Mouse (Mus musculus) kidney, embryonic 16.5 days (tissue): Measurements from ENCODE around the gene Hoxa5. TPM values are rescaled to one million over a fixed set of nuclear protein-coding genes. Genes with fewer than 3 reads are reported as not detected.

Experiments
- ATAC-seq: fragments of 200-750 bp; cut with Nextera tagmentation; 2 replicates; pipeline ENCODE4 v1.8.0; 2017; ENCODE audit warnings: moderate TSS enrichment; ENCODE audit not compliant: low FRiP score, low TSS enrichment
- H3K27ac ChIP-seq: fragments of 300-500 bp; sonication (generic); 2 replicates; pipeline ENCODE4 v1.5.1; 2014; ENCODE audit warnings: low read length
- H3K27me3 ChIP-seq: fragments of 300-500 bp; sonication (generic); 2 replicates; pipeline ENCODE4 v1.6.1; 2014; ENCODE audit warnings: low read length, control low read depth, mixed read lengths; ENCODE audit not compliant: insufficient read depth
- H3K36me3 ChIP-seq: fragments of 300-500 bp; sonication (generic); 2 replicates; pipeline ENCODE4 v1.6.1; 2014; ENCODE audit warnings: low read length, control low read depth, mixed read lengths; ENCODE audit not compliant: insufficient read depth
- H3K4me1 ChIP-seq: fragments of 300-500 bp; sonication (generic); 2 replicates; pipeline ENCODE4 v1.6.1; 2014; ENCODE audit warnings: low read length, control low read depth, mixed read lengths; ENCODE audit not compliant: insufficient read depth
- H3K4me2 ChIP-seq: fragments of 300-500 bp; sonication (generic); replicated peaks from 2 replicates; pipeline ENCODE4 v1.6.1; 2014; ENCODE audit warnings: low read depth, low read length
- H3K4me3 ChIP-seq: fragments of 300-500 bp; sonication (generic); 2 replicates; pipeline ENCODE4 v1.5.1; 2014; ENCODE audit warnings: mild to moderate bottlenecking, low read length
- H3K9ac ChIP-seq: fragments of 300-500 bp; sonication (generic); replicated peaks from 2 replicates; pipeline ENCODE4 v1.6.1; 2014; ENCODE audit warnings: low read length
- H3K9me3 ChIP-seq: fragments of 300-500 bp; sonication (generic); 2 replicates; pipeline ENCODE4 v1.6.1; 2016; ENCODE audit warnings: low read length, control low read depth
- WGBS: fragments of 180-500 bp; shearing (Covaris S2); extraction: QIAGEN DNeasy Blood & Tissue Kit; methylation state at CpG from one replicate; pipeline ENCODE4 v1.1.7; 2014; 5-methylcytosine and 5-hydroxymethylcytosine counted together
- polyA plus RNA-seq: library from polyadenylated mRNA; unstranded; fragments of >200 nt; fragmentation: Nextera tagmentation; extraction: Ambion mirVana; gene quantifications from 2 replicates; pipeline ENCODE4 v1.2.1, GENCODE M21; 2015

The Hoxa5 gene
- polyA plus RNA-seq, 1 experiment from 2014 or later = 9.5 TPM

DNA sequence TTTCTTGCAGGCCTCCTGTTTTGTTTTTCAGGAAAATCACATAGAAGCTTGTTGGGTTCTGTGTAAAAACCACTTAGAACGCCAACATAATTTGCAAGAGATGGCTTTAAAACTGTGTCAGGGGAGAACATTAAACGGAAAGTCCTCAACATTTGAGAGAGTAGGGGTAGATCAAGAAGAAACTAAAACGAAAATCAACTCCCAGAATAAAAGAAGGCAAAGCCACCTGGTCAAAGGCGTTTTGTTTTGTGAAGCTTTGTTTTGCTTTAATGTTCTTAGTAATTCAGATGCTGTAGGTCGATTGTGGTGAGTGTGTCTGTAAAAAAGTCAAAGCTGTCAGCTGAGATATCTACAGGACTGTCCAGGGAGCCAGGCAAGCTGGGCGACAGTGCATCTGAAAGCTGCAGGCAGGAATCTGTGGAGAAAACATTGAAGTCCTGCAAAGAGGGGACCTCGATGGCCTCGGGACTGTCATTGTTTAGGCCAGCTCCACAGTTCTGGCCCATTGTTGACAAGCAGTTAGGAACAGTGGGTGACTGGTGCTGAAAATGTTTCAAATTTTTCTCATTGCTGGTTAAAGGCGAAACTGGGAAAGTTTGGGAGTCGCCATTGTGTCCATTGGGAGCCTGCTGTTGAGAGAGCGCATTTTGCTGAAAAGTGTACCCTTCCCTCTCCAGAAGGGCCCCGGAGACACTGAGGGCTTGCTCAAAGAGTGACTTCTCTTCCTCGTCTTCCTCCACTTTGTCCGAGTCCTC, 41.6 kb downstream of the Hoxa5 start:
- peak overlapping the region; percentile 70 for H3K4me2 ChIP-seq
- peak overlapping the region; percentile 83 for H3K27ac ChIP-seq
- peaks cover 86% of the 10 kb centered on the region for H3K4me1 ChIP-seq
- peak overlapping the region; percentile 75 for H3K9ac ChIP-seq
- H3K4me3 ChIP-seq = peak overlapping the region; percentile 49
- H3K9me3 ChIP-seq = no peaks in the 10 kb centered on the region
- no peak for ATAC-seq
- H3K27me3 ChIP-seq = no peaks in the 10 kb centered on the region
- H3K36me3 ChIP-seq = no peaks in the 10 kb centered on the region
- 25% methylated on average over 14 of the region's 14 CpGs for WGBS

DNA sequence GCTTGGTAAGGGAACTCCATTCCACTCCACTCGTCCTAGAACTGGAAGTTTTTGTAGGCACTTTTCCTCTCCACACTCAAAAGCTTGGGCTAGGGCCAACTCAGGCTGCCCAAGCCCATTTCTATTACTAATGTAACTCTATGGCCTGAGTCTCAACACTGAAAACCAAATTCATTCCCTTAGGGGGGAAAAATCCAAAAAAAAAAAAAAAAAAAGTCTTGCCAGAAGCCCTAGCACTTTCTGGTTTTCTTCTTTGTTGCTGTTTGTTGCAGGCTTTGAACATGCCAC, 42.4 kb downstream of the Hoxa5 start:
- H3K4me2 ChIP-seq = no peak overlapping the region
- no peak overlapping the region for H3K27ac ChIP-seq
- H3K9ac ChIP-seq = no peak overlapping the region
- H3K9me3 ChIP-seq = no peaks in the 10 kb centered on the region
- H3K4me3 ChIP-seq = no peak overlapping the region
- peaks cover 85% of the 10 kb centered on the region for H3K4me1 ChIP-seq
- no peaks in the 10 kb centered on the region for H3K36me3 ChIP-seq
- 16% methylated on average over 1 of the region's 1 CpGs for WGBS
- H3K27me3 ChIP-seq = peaks cover 7% of the 10 kb centered on the region; the same call in 1 of the 2 replicates
- no peak for ATAC-seq

DNA sequence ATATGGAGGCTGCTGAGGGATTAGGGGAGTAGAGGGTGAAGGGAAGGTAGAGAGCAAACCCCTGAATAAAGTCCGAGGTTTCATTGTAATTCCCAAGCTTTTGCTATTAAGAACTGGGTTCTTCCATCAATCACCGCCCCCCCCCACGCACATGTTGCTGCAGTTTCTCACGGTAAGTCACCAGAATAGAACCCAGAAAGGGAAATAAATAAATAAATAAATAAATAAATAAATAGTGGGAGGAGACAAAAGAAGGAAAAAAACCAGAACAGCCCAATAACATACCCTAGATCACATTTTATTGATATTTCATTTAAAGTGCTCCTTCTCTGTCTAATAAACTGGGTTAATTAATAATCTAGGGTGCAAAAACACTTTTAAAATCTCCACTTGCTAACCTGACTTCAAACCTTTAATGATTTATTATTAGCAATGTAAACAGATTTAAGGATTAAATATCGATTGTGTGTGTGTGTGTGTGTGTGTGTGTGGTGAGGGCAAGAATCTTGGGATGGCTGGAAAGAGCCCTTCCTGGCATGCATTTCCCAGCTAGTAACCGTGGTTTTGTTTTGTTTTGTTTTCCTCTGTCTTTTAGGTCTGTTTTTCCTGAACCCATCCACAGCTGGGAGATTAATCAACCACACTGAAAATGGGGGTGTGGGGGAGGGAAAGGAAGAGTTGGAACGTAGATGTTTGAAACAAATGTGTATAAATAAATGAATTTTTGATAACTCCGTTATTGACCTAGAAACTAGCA, 42.9 kb downstream of the Hoxa5 start:
- no peaks in the 10 kb centered on the region for H3K36me3 ChIP-seq
- no peak for ATAC-seq
- peak overlapping the region; percentile 56; the same call in 1 of the 2 replicates for H3K9ac ChIP-seq
- H3K27me3 ChIP-seq = peaks cover 12% of the 10 kb centered on the region
- 7% methylated on average over 8 of the region's 8 CpGs for WGBS
- peaks cover 80% of the 10 kb centered on the region for H3K4me1 ChIP-seq
- no peaks in the 10 kb centered on the region for H3K9me3 ChIP-seq
- peak overlapping the region; percentile 84 for H3K27ac ChIP-seq
- peak overlapping the region; percentile 89 for H3K4me2 ChIP-seq
- H3K4me3 ChIP-seq = peak overlapping the region; percentile 79

DNA sequence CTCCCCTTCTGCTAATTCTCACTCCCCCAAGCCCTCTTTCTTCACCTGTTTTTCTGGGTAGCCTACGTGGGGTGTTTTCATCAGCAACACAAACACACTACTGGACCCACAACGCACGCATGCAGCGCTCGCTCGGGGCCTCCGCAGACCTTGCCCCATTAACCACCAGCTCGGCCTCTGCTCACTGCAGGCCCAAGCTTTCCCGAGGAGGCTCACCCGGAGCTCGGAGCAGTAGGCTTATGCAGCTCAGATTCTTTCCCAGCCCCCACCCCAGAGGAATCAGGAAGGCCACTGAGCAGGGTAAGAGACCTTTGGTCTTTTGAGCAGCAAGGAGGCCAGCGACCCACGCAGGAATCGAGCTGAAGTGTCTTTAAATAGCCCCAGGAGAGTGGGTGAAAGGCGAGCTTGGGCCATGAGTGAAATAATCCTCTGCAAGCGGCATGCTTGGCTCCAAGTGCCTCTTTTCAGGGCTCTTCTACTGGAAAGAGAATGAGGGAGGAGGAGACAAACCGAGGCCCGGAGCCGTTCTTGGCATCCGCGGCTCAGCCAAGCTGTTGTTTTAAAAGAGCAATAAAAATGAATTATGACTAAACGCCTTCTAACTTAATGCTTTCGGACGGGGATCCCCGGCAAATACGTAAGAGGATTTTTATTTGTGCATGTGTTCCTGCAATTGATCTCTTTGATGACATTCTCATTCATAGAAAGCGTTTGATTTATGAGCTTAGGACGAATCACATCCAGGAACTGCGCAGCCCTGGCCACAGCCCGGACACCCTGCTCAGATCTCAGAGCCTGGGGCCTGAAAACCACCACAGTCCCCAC, 43.7 kb downstream of the Hoxa5 start:
- Histone ChIP-seq H3K27ac (peak overlapping the region; percentile 84), H3K4me3 (peak overlapping the region; percentile 79), H3K9ac (peak overlapping the region; percentile 56), H3K9me3 (no peaks in the 10 kb centered on the region), H3K4me2 (peak overlapping the region; percentile 89), H3K27me3 (peaks cover 20% of the 10 kb centered on the region), H3K36me3 (no peaks in the 10 kb centered on the region), H3K4me1 (peaks cover 73% of the 10 kb centered on the region)
- ATAC-seq = peak; percentile 36
- 1% methylated on average over 30 of the region's 30 CpGs for WGBS

DNA sequence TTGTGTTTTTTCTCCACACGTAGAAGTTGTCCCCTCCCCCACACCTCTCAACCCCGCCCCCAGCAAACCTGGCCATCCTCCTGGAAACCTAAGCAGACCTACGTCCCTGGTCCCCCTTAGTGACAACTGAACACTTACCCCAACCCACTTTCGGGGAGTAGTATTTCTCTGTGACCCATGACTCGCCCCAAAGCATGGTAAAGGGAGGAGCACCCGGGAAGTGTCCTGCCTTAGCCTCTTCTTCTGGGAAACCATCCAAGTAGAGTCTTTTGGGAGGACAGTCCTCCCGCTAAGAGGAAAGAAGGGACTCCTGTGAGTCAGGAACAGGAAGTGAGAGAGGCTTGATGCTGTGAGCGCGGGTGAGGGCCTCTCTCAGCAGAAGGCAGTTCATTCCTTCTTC, 44.4 kb downstream of the Hoxa5 start:
- Histone ChIP-seq H3K9ac (peak overlapping the region; percentile 56), H3K4me3 (peak overlapping the region; percentile 79), H3K36me3 (no peaks in the 10 kb centered on the region), H3K27me3 (peaks cover 26% of the 10 kb centered on the region), H3K4me2 (peak overlapping the region; percentile 89), H3K4me1 (peaks cover 66% of the 10 kb centered on the region), H3K9me3 (no peaks in the 10 kb centered on the region), H3K27ac (peak overlapping the region; percentile 84)
- no peak for ATAC-seq
- 11% methylated on average over 9 of the region's 9 CpGs for WGBS

DNA sequence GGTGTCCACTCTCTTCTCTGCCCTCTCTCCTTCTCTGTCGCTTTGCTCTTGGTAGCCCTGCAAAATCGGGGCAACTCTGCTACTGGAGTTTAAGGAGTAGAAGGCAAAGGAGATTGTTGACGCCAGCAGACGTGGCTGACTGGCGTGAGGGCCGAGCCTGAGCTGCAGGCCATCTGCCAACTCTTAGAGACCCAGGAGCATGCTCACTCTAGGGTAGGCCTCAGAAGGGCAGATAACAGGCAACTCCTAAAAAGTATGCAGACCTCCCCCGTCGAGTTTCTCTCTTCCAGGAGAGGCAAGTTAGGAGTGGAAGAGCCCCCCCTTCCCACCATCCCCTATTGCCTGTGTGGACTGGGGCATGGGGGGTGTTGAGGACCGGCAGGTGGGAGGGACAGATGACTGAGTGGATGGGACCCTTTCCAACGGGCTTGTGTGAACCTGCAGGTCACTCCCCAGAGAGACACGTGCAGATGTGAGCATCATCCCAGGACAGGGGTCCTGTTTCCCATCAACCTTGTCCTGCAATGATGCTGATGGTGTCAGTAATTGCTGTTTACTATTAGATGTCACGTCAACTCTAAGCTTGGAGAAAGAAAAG, 45.1 kb downstream of the Hoxa5 start:
- ATAC-seq = no peak; the same call in 1 of the 2 replicates
- Histone ChIP-seq H3K27me3 (peaks cover 33% of the 10 kb centered on the region), H3K9ac (peak overlapping the region; percentile 80), H3K4me2 (peak overlapping the region; percentile 89), H3K27ac (peak overlapping the region; percentile 84), H3K36me3 (no peaks in the 10 kb centered on the region), H3K4me3 (peak overlapping the region; percentile 79), H3K9me3 (no peaks in the 10 kb centered on the region), H3K4me1 (peaks cover 59% of the 10 kb centered on the region)
- 9% methylated on average over 12 of the region's 12 CpGs for WGBS

DNA sequence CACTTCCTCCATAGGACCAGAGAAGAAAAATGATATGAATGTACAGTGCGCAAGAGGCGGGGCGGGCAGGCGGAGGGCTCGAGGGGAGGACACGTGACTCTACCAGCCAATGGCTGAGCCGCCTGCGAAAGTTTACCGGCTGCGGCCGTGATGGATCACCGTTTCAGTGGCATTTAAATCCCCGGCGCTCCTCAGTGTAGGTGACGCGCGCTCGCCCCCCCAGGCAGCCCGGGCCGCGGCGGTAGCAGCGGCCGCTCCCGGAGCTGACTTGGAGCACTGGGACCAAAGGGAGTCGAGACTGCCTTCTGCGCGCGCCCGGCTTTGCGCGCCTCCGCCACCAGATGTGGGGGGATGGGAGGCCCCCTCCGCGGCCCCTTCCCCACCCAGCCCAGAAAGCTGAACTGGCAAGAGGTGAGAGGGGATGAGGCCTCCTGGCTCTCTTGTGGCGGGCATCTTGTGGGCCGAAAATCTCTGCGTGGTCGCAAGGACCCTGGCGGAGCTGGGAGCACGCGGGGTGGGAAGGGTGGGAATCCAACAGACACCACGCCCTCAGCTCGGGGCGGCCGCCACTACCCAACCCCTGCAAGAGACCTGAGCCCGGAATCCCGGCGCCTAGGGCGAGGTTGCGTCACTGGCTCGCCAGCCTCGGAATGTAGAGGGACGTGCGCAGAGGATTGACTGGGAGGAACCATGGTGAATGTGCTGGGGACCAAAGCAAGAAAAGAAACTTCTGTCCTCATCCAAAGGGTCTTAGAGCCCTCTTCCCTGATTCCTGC, 45.9 kb downstream of the Hoxa5 start, which contains the start of gene Hoxa1:
TSS of gene Hoxa1 (minus strand) at position 42 of the 776 bp plus-strand sequence.
- Histone ChIP-seq H3K27ac (peak within 1 kb of the TSS; percentile 84), H3K9me3 (no peaks in the 10 kb centered on the region), H3K36me3 (no peaks in the 10 kb centered on the region), H3K4me1 (peaks cover 51% of the 10 kb centered on the region), H3K4me2 (peak within 1 kb of the TSS; percentile 89), H3K9ac (peak within 1 kb of the TSS; percentile 80), H3K4me3 (peak within 1 kb of the TSS; percentile 79), H3K27me3 (peaks cover 37% of the 10 kb centered on the region)
- WGBS = under 1% methylated on average over 55 of the region's 55 CpGs
- peak; percentile 85 for ATAC-seq

DNA sequence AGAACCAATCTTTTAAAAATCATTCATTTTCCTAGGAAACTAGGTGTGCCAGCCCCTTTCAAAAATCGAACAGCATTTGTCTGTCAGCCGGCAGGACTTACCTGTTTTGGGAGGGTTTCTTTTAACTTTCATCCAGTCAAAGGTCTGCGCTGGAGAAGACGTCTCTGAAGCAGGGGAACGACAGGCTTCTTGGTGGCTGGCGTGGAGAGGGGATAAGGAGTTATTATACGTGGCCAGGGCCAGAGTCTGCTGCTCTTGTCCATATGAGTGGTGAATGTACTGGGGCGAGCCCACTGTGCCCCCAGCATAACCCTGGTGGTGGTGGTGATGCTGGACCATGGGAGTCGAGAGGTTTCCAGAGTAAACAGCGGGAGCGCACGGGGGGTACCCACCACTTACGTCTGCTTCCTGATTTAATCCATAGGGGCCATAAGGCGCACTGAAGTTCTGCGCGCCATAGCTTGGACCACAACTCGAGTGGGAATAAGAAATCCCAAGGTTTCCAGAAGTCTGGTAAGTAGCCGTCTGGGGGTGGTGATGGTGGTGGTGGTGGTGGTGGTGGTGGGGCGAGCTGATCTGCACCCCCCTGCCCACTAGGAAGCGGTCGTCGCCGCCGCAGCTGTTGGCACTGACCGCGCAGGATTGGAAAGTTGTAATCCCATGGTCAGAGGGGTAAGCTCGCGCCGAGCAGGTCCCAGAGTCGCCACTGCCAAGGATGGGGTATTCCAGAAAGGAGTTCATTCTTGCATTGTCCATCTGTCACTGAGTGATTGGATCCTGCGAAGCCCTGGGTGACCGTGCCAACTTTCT, 46.7 kb downstream of the Hoxa5 start:
- H3K4me1 ChIP-seq = peaks cover 49% of the 10 kb centered on the region
- no peaks in the 10 kb centered on the region for H3K9me3 ChIP-seq
- peak overlapping the region; percentile 89 for H3K4me2 ChIP-seq
- H3K36me3 ChIP-seq = no peaks in the 10 kb centered on the region
- H3K4me3 ChIP-seq = peak overlapping the region; percentile 79
- H3K9ac ChIP-seq = peak overlapping the region; percentile 43; the same call in 1 of the 2 replicates
- no peak for ATAC-seq
- 1% methylated on average over 32 of the region's 32 CpGs for WGBS
- H3K27ac ChIP-seq = no peak overlapping the region
- peaks cover 44% of the 10 kb centered on the region for H3K27me3 ChIP-seq
